Mouse (Mus musculus): ENCODE measurements around the gene Vasp. TPM values are rescaled to one million over a fixed set of nuclear protein-coding genes. Genes with fewer than 3 reads are reported as not detected.

Gene Vasp
- polyA plus RNA-seq, 1 experiment from 2014 or later: 62.3 TPM

GRCm38 (mm10) chr7:19224933-19225332 is 46.7 kb downstream of the Vasp start:
- no peaks in the 10 kb centered on the region for H3K9me3 ChIP-seq (ENCODE audit: control insufficient read depth, low read length)
- H3K9ac ChIP-seq (ENCODE audit: low read length): no peak overlapping the region
- H3K4me1 ChIP-seq (ENCODE audit: control insufficient read depth, insufficient read depth, low read length): peaks cover 3% of the 10 kb centered on the region; the same call in 1 of the 2 replicates
- no peak overlapping the region for H3K27ac ChIP-seq (replicated peaks; ENCODE audit: low read depth, low read length)
- H3K36me3 ChIP-seq (ENCODE audit: control insufficient read depth, insufficient read depth, low read length): 0 out of 2 replicates have a peak, but pooled peaks cover 4% of the 10 kb centered on the region
- DNase-seq (ENCODE audit: low spot score) (no peak), ATAC-seq (ENCODE audit: insufficient number of reproducible peaks, low FRiP score, low TSS enrichment, low read depth) (no peak)
- no peak overlapping the region for H3K4me3 ChIP-seq (ENCODE audit: low read depth, low read length)
- H3K4me2 ChIP-seq (ENCODE audit: low read depth, severe bottlenecking): no peak overlapping the region
- H3K27me3 ChIP-seq (ENCODE audit: control insufficient read depth, insufficient read depth, low read length): no peaks in the 10 kb centered on the region
- WGBS: 77% methylated on average over 4 of the region's 4 CpGs

- Histone ChIP-seq H3K27ac (replicated peaks; ENCODE audit: low read depth, low read length) (no peak overlapping the region), H3K9me3 (ENCODE audit: control insufficient read depth, low read length) (no peaks in the 10 kb centered on the region), H3K4me2 (ENCODE audit: low read depth, severe bottlenecking) (no peak overlapping the region), H3K4me3 (ENCODE audit: low read depth, low read length) (no peak overlapping the region), H3K27me3 (ENCODE audit: control insufficient read depth, insufficient read depth, low read length) (no peaks in the 10 kb centered on the region), H3K9ac (ENCODE audit: low read length) (no peak overlapping the region), H3K36me3 (ENCODE audit: control insufficient read depth, insufficient read depth, low read length) (0 out of 2 replicates have a peak, but pooled peaks cover 4% of the 10 kb centered on the region), H3K4me1 (ENCODE audit: control insufficient read depth, insufficient read depth, low read length) (peaks cover 7% of the 10 kb centered on the region)
- 92% methylated on average over 14 of the region's 14 CpGs for WGBS
- ATAC-seq (ENCODE audit: insufficient number of reproducible peaks, low FRiP score, low TSS enrichment, low read depth) (no peak), DNase-seq (ENCODE audit: low spot score) (no peak)
These were observed 48.7 kb downstream of the Vasp start for GRCm38 (mm10) chr7:19222875-19223274.

DNA sequence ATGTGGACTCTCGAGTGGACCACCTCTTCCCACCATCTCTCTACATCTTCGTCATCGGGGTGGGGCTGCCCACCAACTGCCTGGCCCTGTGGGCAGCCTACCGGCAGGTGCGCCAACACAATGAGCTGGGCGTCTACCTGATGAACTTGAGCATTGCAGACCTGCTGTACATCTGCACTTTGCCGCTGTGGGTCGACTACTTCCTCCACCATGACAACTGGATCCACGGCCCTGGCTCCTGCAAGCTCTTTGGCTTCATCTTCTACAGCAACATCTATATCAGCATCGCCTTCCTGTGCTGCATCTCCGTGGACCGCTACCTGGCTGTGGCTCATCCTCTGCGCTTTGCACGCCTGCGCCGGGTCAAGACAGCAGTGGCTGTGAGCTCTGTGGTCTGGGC is 49.4 kb downstream of the Vasp start:
- H3K27ac ChIP-seq (replicated peaks; ENCODE audit: low read depth, low read length): no peak overlapping the region
- no peaks in the 10 kb centered on the region for H3K9me3 ChIP-seq (ENCODE audit: control insufficient read depth, low read length)
- H3K9ac ChIP-seq (ENCODE audit: low read length): no peak overlapping the region
- H3K36me3 ChIP-seq (ENCODE audit: control insufficient read depth, insufficient read depth, low read length): 0 out of 2 replicates have a peak, but pooled peaks cover 4% of the 10 kb centered on the region
- peaks cover 7% of the 10 kb centered on the region for H3K4me1 ChIP-seq (ENCODE audit: control insufficient read depth, insufficient read depth, low read length)
- no peaks in the 10 kb centered on the region for H3K27me3 ChIP-seq (ENCODE audit: control insufficient read depth, insufficient read depth, low read length)
- no peak overlapping the region for H3K4me3 ChIP-seq (ENCODE audit: low read depth, low read length)
- 96% methylated on average over 16 of the region's 16 CpGs for WGBS
- DNase-seq (ENCODE audit: low spot score) (no peak), ATAC-seq (ENCODE audit: insufficient number of reproducible peaks, low FRiP score, low TSS enrichment, low read depth) (no peak)
- H3K4me2 ChIP-seq (ENCODE audit: low read depth, severe bottlenecking): no peak overlapping the region

DNA sequence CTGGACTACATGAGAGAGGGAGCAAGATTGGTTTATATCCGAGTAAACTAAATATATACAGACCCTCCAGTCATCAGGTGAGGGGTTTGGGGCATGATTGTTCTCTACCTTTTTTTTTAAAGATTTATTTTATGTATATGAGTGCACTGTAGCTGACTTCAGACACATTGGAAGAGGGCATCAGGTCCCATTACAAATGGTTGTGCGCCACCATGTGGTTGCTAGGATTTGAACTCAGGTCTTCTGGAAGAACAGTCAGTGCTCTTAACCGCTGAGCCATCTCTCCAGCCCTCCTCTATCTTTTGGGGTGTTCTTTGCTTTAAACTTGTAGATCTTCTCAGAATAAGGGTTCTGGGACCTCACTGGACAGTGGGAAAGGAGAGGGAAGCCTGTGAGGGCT is 51.6 kb downstream of the Vasp start:
- Histone ChIP-seq H3K27ac (replicated peaks; ENCODE audit: low read depth, low read length) (no peak overlapping the region), H3K4me3 (ENCODE audit: low read depth, low read length) (no peak overlapping the region), H3K9me3 (ENCODE audit: control insufficient read depth, low read length) (no peaks in the 10 kb centered on the region), H3K9ac (ENCODE audit: low read length) (no peak overlapping the region), H3K4me1 (ENCODE audit: control insufficient read depth, insufficient read depth, low read length) (peaks cover 21% of the 10 kb centered on the region), H3K27me3 (ENCODE audit: control insufficient read depth, insufficient read depth, low read length) (no peaks in the 10 kb centered on the region), H3K36me3 (ENCODE audit: control insufficient read depth, insufficient read depth, low read length) (0 out of 2 replicates have a peak, but pooled peaks cover 4% of the 10 kb centered on the region), H3K4me2 (ENCODE audit: low read depth, severe bottlenecking) (no peak overlapping the region)
- 63% methylated on average over 3 of the region's 3 CpGs for WGBS
- DNase-seq (ENCODE audit: low spot score) (no peak), ATAC-seq (ENCODE audit: insufficient number of reproducible peaks, low FRiP score, low TSS enrichment, low read depth) (no peak)

- ATAC-seq (ENCODE audit: insufficient number of reproducible peaks, low FRiP score, low TSS enrichment, low read depth): peak; percentile 52; the same call in 1 of the 2 replicates
- no peak for DNase-seq (ENCODE audit: low spot score)
- Histone ChIP-seq H3K4me1 (ENCODE audit: control insufficient read depth, insufficient read depth, low read length) (peaks cover 36% of the 10 kb centered on the region), H3K27ac (replicated peaks; ENCODE audit: low read depth, low read length) (peak overlapping the region; percentile 48), H3K36me3 (ENCODE audit: control insufficient read depth, insufficient read depth, low read length) (0 out of 2 replicates have a peak, but pooled peaks cover 4% of the 10 kb centered on the region), H3K4me3 (ENCODE audit: low read depth, low read length) (no peak overlapping the region), H3K27me3 (ENCODE audit: control insufficient read depth, insufficient read depth, low read length) (no peaks in the 10 kb centered on the region), H3K9ac (ENCODE audit: low read length) (no peak overlapping the region), H3K4me2 (ENCODE audit: low read depth, severe bottlenecking) (no peak overlapping the region; the same call in 1 of the 2 replicates), H3K9me3 (ENCODE audit: control insufficient read depth, low read length) (no peaks in the 10 kb centered on the region)
- 0% methylated on average over 2 of the region's 3 CpGs for WGBS
These were observed 53.7 kb downstream of the Vasp start for GRCm38 (mm10) chr7:19217944-19218343.

GRCm38 (mm10) chr7:19217492-19217891 is 54.1 kb downstream of the Vasp start:
- WGBS: 16% methylated on average over 5 of the region's 5 CpGs
- DNase-seq (ENCODE audit: low spot score): peak; percentile 84
- no peak overlapping the region for H3K4me3 ChIP-seq (ENCODE audit: low read depth, low read length)

DNA sequence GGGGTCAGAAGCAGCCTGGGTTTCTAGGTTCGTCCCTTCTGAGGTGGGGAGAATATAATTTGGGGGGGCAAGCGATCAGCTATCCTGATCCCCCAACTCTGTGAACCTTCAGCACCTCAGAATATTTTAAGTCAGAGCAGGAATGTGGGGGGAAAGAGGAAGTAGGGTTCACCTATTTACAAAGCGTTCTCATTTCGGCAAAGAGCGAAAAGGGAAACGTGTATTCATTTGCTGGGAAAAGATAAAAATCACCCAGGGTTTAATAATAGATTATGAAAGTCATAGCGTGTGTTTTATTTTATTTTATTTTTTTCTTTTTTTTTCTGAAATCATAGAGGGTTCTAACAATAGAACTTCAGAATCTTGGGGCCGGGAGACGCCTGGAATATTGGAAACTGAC is 56.7 kb downstream of the Vasp start:
- Histone ChIP-seq H3K4me3 (ENCODE audit: low read depth, low read length) (no peak overlapping the region), H3K9ac (ENCODE audit: low read length) (no peak overlapping the region), H3K9me3 (ENCODE audit: control insufficient read depth, low read length) (no peaks in the 10 kb centered on the region), H3K27ac (replicated peaks; ENCODE audit: low read depth, low read length) (no peak overlapping the region), H3K4me1 (ENCODE audit: control insufficient read depth, insufficient read depth, low read length) (peaks cover 38% of the 10 kb centered on the region), H3K36me3 (ENCODE audit: control insufficient read depth, insufficient read depth, low read length) (no peaks in the 10 kb centered on the region; the same call in 1 of the 2 replicates), H3K27me3 (ENCODE audit: control insufficient read depth, insufficient read depth, low read length) (no peaks in the 10 kb centered on the region), H3K4me2 (ENCODE audit: low read depth, severe bottlenecking) (peak overlapping the region; percentile 13; the same call in 1 of the 2 replicates)
- ATAC-seq (ENCODE audit: insufficient number of reproducible peaks, low FRiP score, low TSS enrichment, low read depth): no peak
- WGBS: 71% methylated on average over 9 of the region's 9 CpGs
- no peak for DNase-seq (ENCODE audit: low spot score)

More at GRCm38 (mm10) chr7:19217492-19217891, 54.1 kb downstream of the Vasp start:
- no peak overlapping the region for H3K9ac ChIP-seq (ENCODE audit: low read length)
- H3K4me2 ChIP-seq (ENCODE audit: low read depth, severe bottlenecking): no peak overlapping the region; the same call in 1 of the 2 replicates
- peak overlapping the region; percentile 48 for H3K27ac ChIP-seq (replicated peaks; ENCODE audit: low read depth, low read length)
- 0 out of 2 replicates have a peak, but pooled peaks cover 4% of the 10 kb centered on the region for H3K36me3 ChIP-seq (ENCODE audit: control insufficient read depth, insufficient read depth, low read length)
- peaks cover 36% of the 10 kb centered on the region for H3K4me1 ChIP-seq (ENCODE audit: control insufficient read depth, insufficient read depth, low read length)
- H3K9me3 ChIP-seq (ENCODE audit: control insufficient read depth, low read length): no peaks in the 10 kb centered on the region
- peak; percentile 55 for ATAC-seq (ENCODE audit: insufficient number of reproducible peaks, low FRiP score, low TSS enrichment, low read depth)
- no peaks in the 10 kb centered on the region for H3K27me3 ChIP-seq (ENCODE audit: control insufficient read depth, insufficient read depth, low read length)

DNA sequence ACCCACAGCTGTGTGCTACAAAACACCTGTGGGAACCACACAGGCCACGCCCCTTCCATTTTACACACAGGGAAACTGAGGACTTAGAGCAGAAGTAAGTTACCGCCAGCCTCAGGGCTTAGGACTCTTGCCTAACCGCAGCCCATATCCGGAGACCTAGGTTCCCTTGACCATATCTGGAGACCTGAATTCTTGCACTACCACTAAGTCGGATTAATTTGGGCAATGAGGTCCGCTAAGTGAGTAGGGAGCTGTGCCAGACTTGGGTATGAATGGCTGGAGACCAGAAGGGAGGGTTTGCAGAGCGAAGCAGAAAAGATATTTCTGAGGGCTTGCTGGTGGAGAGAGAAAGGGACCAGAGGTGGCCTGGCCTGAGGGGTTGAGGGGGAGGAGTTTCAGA is 57.2 kb downstream of the Vasp start:
- no peaks in the 10 kb centered on the region for H3K9me3 ChIP-seq (ENCODE audit: control insufficient read depth, low read length)
- peak overlapping the region; percentile 13 for H3K4me2 ChIP-seq (ENCODE audit: low read depth, severe bottlenecking)

GRCm38 (mm10) chr7:19213385-19213784 is 58.2 kb downstream of the Vasp start:
- Histone ChIP-seq H3K4me2 (ENCODE audit: low read depth, severe bottlenecking) (peak overlapping the region; percentile 66), H3K27me3 (ENCODE audit: control insufficient read depth, insufficient read depth, low read length) (no peaks in the 10 kb centered on the region), H3K9ac (ENCODE audit: low read length) (0 out of 2 replicates have a peak overlapping the region, but pooled peaks have one; percentile 22), H3K27ac (replicated peaks; ENCODE audit: low read depth, low read length) (no peak overlapping the region), H3K4me3 (ENCODE audit: low read depth, low read length) (peak overlapping the region; percentile 51), H3K9me3 (ENCODE audit: control insufficient read depth, low read length) (no peaks in the 10 kb centered on the region), H3K36me3 (ENCODE audit: control insufficient read depth, insufficient read depth, low read length) (no peaks in the 10 kb centered on the region; the same call in 1 of the 2 replicates), H3K4me1 (ENCODE audit: control insufficient read depth, insufficient read depth, low read length) (peaks cover 36% of the 10 kb centered on the region)
- ATAC-seq (ENCODE audit: insufficient number of reproducible peaks, low FRiP score, low TSS enrichment, low read depth) (no peak), DNase-seq (ENCODE audit: low spot score) (no peak)
- 80% methylated on average over 2 of the region's 2 CpGs for WGBS

More for the DNA sequence above, 57.2 kb downstream of the Vasp start:
- Histone ChIP-seq H3K27ac (replicated peaks; ENCODE audit: low read depth, low read length) (no peak overlapping the region), H3K36me3 (ENCODE audit: control insufficient read depth, insufficient read depth, low read length) (no peaks in the 10 kb centered on the region; the same call in 1 of the 2 replicates), H3K4me3 (ENCODE audit: low read depth, low read length) (no peak overlapping the region), H3K27me3 (ENCODE audit: control insufficient read depth, insufficient read depth, low read length) (no peaks in the 10 kb centered on the region), H3K9ac (ENCODE audit: low read length) (no peak overlapping the region), H3K4me1 (ENCODE audit: control insufficient read depth, insufficient read depth, low read length) (peaks cover 38% of the 10 kb centered on the region)
- WGBS: 69% methylated on average over 7 of the region's 7 CpGs
- ATAC-seq (ENCODE audit: insufficient number of reproducible peaks, low FRiP score, low TSS enrichment, low read depth) (no peak), DNase-seq (ENCODE audit: low spot score) (no peak)
